13 mouse cellular contexts compared by ENCODE assay signal in genomic region chr2:84884611-84885010, GRCm38 (mm10). TPM values are rescaled to one million over a fixed set of nuclear protein-coding genes. Genes with fewer than 3 reads are reported as not detected.
A peak's percentile ranks its signal among the peaks of the same experiment; 100 is the strongest.
DNase-seq lines count a peak whose midpoint lies in the region; ATAC-seq lines count a peak whose summit lies in the region.
"Had no signal": no experiment of that assay in that cellular context is flagged by ENCODE, and none has a peak within 500 bp of the region (broad histone marks: within the 10 kb centered on the region; RNA-seq: fewer than 3 reads in every experiment).

No protein-coding gene starts in this region.

- peak; percentile 2 for DNase-seq in kidney, postnatal 10 days
- DNase-seq in kidney, postnatal 36 days: no peak
- DNase-seq in embryonic facial prominence, embryonic 10.5 days (ENCODE audit: low spot score): peak; percentile 12
- DNase-seq in heart, adult 8-10 months (ENCODE audit: low spot score): no peak
- DNase-seq in left cerebral cortex, postnatal 10 days (ENCODE audit: extremely low spot score in 1 of 2, low spot score in 2 of 2): no peak
- no peak for DNase-seq in gastrocnemius, postnatal 25 days
- DNase-seq: adrenal gland, adult 8-10 months; kidney, adult 11 months; liver, embryonic 13.5 days had no signal

- H3K36me3 ChIP-seq in embryonic facial prominence, embryonic 10.5 days (replicated peaks): no peaks in the 10 kb centered on the region
- H3K36me3 ChIP-seq in hindbrain, embryonic 13.5 days: no peaks in the 10 kb centered on the region
- H3K36me3 ChIP-seq in midbrain, embryonic 16.5 days (ENCODE audit: control insufficient read depth, insufficient read depth, low read length): no peaks in the 10 kb centered on the region
- H3K36me3 ChIP-seq: heart, embryonic 13.5 days; liver, embryonic 13.5 days had no signal

- peak overlapping the region; percentile 95 for H3K4me2 ChIP-seq in hindbrain, embryonic 13.5 days
- H3K4me2 ChIP-seq in midbrain, embryonic 16.5 days (ENCODE audit: low read length): peak overlapping the region; percentile 97
- H3K4me2 ChIP-seq: liver, embryonic 13.5 days had no signal

- H3K27ac ChIP-seq in embryonic facial prominence, embryonic 10.5 days (replicated peaks): no peak overlapping the region
- no peak overlapping the region for H3K27ac ChIP-seq in hindbrain, embryonic 13.5 days
- no peak overlapping the region for H3K27ac ChIP-seq in midbrain, embryonic 16.5 days (ENCODE audit: low read length)
- H3K27ac ChIP-seq: heart, embryonic 13.5 days; liver, embryonic 13.5 days had no signal

- intact Hi-C loops in left cerebral cortex, postnatal 10 days (cut with DNase I): no loop called here

- no peaks in the 10 kb centered on the region for H3K9me3 ChIP-seq in embryonic facial prominence, embryonic 10.5 days
- H3K9me3 ChIP-seq in hindbrain, embryonic 13.5 days: no peaks in the 10 kb centered on the region
- no peaks in the 10 kb centered on the region for H3K9me3 ChIP-seq in midbrain, embryonic 16.5 days (replicated peaks; ENCODE audit: control insufficient read depth, low read length, poor library complexity, severe bottlenecking)
- H3K9me3 ChIP-seq: heart, embryonic 13.5 days; liver, embryonic 13.5 days; megakaryocyte, embryonic 14.5 days had no signal

- WGBS in embryonic facial prominence, embryonic 10.5 days: 51% methylated on average over 4 of the region's 4 CpGs
- 45% methylated on average over 4 of the region's 4 CpGs for WGBS in hindbrain, embryonic 13.5 days
- 56% methylated on average over 4 of the region's 4 CpGs for WGBS in midbrain, embryonic 16.5 days

- H3K4me3 ChIP-seq in embryonic facial prominence, embryonic 10.5 days: peak overlapping the region; percentile 67; the same call in 1 of the 2 replicates
- 0 out of 2 replicates have a peak overlapping the region, but pooled peaks have one; percentile 69 for H3K4me3 ChIP-seq in hindbrain, embryonic 13.5 days
- peak overlapping the region; percentile 70 for H3K4me3 ChIP-seq in midbrain, embryonic 16.5 days (ENCODE audit: low read depth, low read length)
- H3K4me3 ChIP-seq: liver, embryonic 13.5 days; megakaryocyte, embryonic 14.5 days had no signal

- no peak overlapping the region for H3K9ac ChIP-seq in hindbrain, embryonic 13.5 days
- no peak overlapping the region for H3K9ac ChIP-seq in midbrain, embryonic 16.5 days (ENCODE audit: low read depth, low read length)
- H3K9ac ChIP-seq: heart, embryonic 13.5 days; liver, embryonic 13.5 days had no signal

- no peak for ATAC-seq in hindbrain, embryonic 13.5 days (ENCODE audit: low FRiP score)
- ATAC-seq in midbrain, embryonic 16.5 days: no peak

- peaks cover 100% of the 10 kb centered on the region for H3K27me3 ChIP-seq in embryonic facial prominence, embryonic 10.5 days (replicated peaks; ENCODE audit: low read depth, poor library complexity, severe bottlenecking)
- peaks cover 95% of the 10 kb centered on the region for H3K27me3 ChIP-seq in hindbrain, embryonic 13.5 days
- peaks cover 30% of the 10 kb centered on the region for H3K27me3 ChIP-seq in midbrain, embryonic 16.5 days (ENCODE audit: control insufficient read depth, insufficient read depth, low read depth, low read length)

- H3K4me1 ChIP-seq in embryonic facial prominence, embryonic 10.5 days: peaks cover 74% of the 10 kb centered on the region
- H3K4me1 ChIP-seq in hindbrain, embryonic 13.5 days (replicated peaks): peaks cover 59% of the 10 kb centered on the region
- peaks cover 24% of the 10 kb centered on the region for H3K4me1 ChIP-seq in midbrain, embryonic 16.5 days (ENCODE audit: control insufficient read depth, insufficient read depth, low read length)

RNA-seq across cellular contexts. Expression of gene Rtn4rl2, which starts 1.9 kb away (rescaled TPM):
- 2.5 and 2.6 TPM in 2 replicates for polyA plus RNA-seq in embryonic facial prominence, embryonic 10.5 days (2016; fragmentation: Nextera tagmentation; extraction: Ambion mirVana)
- 2.0 and 3.1 TPM in 2 replicates for polyA plus RNA-seq in hindbrain, embryonic 13.5 days (2015; fragmentation: Nextera tagmentation; extraction: Ambion mirVana)
- polyA plus RNA-seq in midbrain, embryonic 16.5 days (2015; fragmentation: Nextera tagmentation; extraction: Ambion mirVana): 3.9 TPM in 2 replicates
- 1 to 10 TPM; 1.6 to 3.9 (median 2.3) TPM for total RNA-seq in heart, adult 8-10 months (2022)
- total RNA-seq in left cerebral cortex, postnatal 10 days (2021): 10 to 100 TPM; 82.1 to 83.8 TPM
- total RNA-seq in gastrocnemius, postnatal 25 days (2021): under 1 TPM; 0.43 to 0.54 TPM
- polyA plus RNA-seq: liver, embryonic 13.5 days had no signal

RNA-seq across cellular contexts. Expression of gene Slc43a1, which starts 46.0 kb away (rescaled TPM):
- polyA plus RNA-seq in embryonic facial prominence, embryonic 10.5 days (2016; fragmentation: Nextera tagmentation; extraction: Ambion mirVana): 30.4 and 35.4 TPM in 2 replicates
- 2.5 and 3.3 TPM in 2 replicates for polyA plus RNA-seq in hindbrain, embryonic 13.5 days (2015; fragmentation: Nextera tagmentation; extraction: Ambion mirVana)
- 0.73 and 0.91 TPM in 2 replicates for polyA plus RNA-seq in midbrain, embryonic 16.5 days (2015; fragmentation: Nextera tagmentation; extraction: Ambion mirVana)
- total RNA-seq in heart, adult 8-10 months (2022): 1 to 10 TPM; 1.6 to 2.8 (median 2.2) TPM
- under 1 TPM; 0.34 to 0.43 TPM for total RNA-seq in left cerebral cortex, postnatal 10 days (2021)
- total RNA-seq in gastrocnemius, postnatal 25 days (2021): 1 to 10 TPM; 7.7 to 8.4 TPM

RNA-seq across cellular contexts. Expression of gene Slc43a3, which starts 51.8 kb away (rescaled TPM):
- 29.5 and 30.8 TPM in 2 replicates for polyA plus RNA-seq in embryonic facial prominence, embryonic 10.5 days (2016; fragmentation: Nextera tagmentation; extraction: Ambion mirVana)
- 6.1 and 7.0 TPM in 2 replicates for polyA plus RNA-seq in hindbrain, embryonic 13.5 days (2015; fragmentation: Nextera tagmentation; extraction: Ambion mirVana)
- polyA plus RNA-seq in midbrain, embryonic 16.5 days (2015; fragmentation: Nextera tagmentation; extraction: Ambion mirVana): 2.8 and 3.1 TPM in 2 replicates
- 10 to 100 TPM; 60.6 to 71.4 (median 66.2) TPM for total RNA-seq in heart, adult 8-10 months (2022)
- 1 to 10 TPM; 1.8 to 2.0 TPM for total RNA-seq in left cerebral cortex, postnatal 10 days (2021)
- total RNA-seq in gastrocnemius, postnatal 25 days (2021): 10 to 100 TPM; 22.9 to 23.4 TPM

RNA-seq across cellular contexts. Expression of gene Timm10, which starts 57.8 kb away (rescaled TPM):
- 64.9 and 65.8 TPM in 2 replicates for polyA plus RNA-seq in embryonic facial prominence, embryonic 10.5 days (2016; fragmentation: Nextera tagmentation; extraction: Ambion mirVana)
- polyA plus RNA-seq in hindbrain, embryonic 13.5 days (2015; fragmentation: Nextera tagmentation; extraction: Ambion mirVana): 59.2 and 61.9 TPM in 2 replicates
- polyA plus RNA-seq in midbrain, embryonic 16.5 days (2015; fragmentation: Nextera tagmentation; extraction: Ambion mirVana): 69.8 and 75.2 TPM in 2 replicates
- total RNA-seq in heart, adult 8-10 months (2022): 100 to 1,000 TPM; 119 to 134 (median 122) TPM
- 10 to 100 TPM; 62.8 to 66.7 TPM for total RNA-seq in left cerebral cortex, postnatal 10 days (2021)
- 10 to 100 TPM; 49.3 to 51.3 TPM for total RNA-seq in gastrocnemius, postnatal 25 days (2021)

Comparison
In these comparisons a context has a peak if more than half of its experiments do, and no peak if none do; other contexts are left out.
1. DNase-seq: peak in kidney, postnatal 10 days (single experiment) and embryonic facial prominence, embryonic 10.5 days (single experiment); none in kidney, postnatal 36 days (0 of 2), heart, adult 8-10 months (single experiment), left cerebral cortex, postnatal 10 days (0 of 2) and gastrocnemius, postnatal 25 days (single experiment).
2. RNA of gene Rtn4rl2, which starts 1.9 kb away (total RNA-seq): 82.1 to 83.8 TPM in left cerebral cortex, postnatal 10 days; 1.6 to 3.9 TPM in heart, adult 8-10 months and 0.43 to 0.54 TPM in gastrocnemius, postnatal 25 days; every median in the first group is over 10 times any median in the second.
3. RNA of gene Slc43a3, which starts 51.8 kb away (total RNA-seq): 60.6 to 71.4 TPM in heart, adult 8-10 months and 22.9 to 23.4 TPM in gastrocnemius, postnatal 25 days; 1.8 to 2.0 TPM in left cerebral cortex, postnatal 10 days; every median in the first group is over 4 times any median in the second.
4. Peak in every context shown above with its lines, with median percentiles within 50 percentile points of each other: H3K4me3 ChIP-seq.